Mouse (Mus musculus) kidney, postnatal 25 days (tissue): ENCODE data around the gene Nradd.

Source experiments
- DNase-seq, 2 experiments: peaks; one replicate each; pipeline ENCODE4 v3.0.0; 2021; ENCODE audit warnings: mixed read lengths in 2 of 2

Gene Nradd

DNA sequence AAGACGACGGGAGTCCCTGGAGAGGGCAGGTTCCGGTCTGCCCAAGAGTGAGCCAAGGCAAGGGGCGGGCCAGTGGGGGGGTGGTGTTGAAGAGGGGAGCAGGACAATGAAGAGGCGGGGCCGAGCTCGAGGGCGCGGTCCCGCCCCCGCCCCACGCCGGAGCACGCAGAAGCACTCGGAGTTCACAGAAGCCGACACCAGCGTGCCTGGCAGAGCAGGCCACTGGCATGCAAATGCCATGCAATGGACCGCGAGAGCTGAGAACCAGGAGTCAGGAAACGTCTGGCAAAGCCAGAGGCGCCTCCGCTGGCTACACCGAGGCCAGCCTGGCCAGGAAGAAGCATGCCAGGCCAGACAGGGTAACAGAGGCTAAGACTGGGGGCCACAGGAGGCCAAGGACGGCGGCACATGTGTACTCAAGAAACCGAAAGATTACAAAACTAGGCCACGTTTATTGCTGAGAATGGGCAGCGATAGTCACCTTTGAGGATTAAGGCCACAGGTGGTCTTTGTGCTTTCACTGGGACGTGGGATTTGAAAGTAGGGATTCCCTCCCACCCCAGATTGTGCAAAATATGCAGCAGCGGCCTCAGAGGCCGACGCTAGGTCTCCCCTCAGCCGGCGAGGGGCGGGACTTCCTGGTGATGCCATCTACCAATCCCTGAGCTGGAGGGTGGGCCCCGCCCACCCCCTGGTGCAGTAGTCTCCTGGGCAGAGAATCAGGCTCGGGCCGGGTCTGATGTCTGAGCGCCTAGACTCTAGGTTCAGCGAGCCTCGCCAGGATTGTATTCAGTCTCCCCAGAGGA lies at the start of gene Nradd:
Nradd (minus strand) TSS at position 92 of the 806 bp plus-strand sequence.
- DNase-seq, result peak; percentile 93 to 96

DNA sequence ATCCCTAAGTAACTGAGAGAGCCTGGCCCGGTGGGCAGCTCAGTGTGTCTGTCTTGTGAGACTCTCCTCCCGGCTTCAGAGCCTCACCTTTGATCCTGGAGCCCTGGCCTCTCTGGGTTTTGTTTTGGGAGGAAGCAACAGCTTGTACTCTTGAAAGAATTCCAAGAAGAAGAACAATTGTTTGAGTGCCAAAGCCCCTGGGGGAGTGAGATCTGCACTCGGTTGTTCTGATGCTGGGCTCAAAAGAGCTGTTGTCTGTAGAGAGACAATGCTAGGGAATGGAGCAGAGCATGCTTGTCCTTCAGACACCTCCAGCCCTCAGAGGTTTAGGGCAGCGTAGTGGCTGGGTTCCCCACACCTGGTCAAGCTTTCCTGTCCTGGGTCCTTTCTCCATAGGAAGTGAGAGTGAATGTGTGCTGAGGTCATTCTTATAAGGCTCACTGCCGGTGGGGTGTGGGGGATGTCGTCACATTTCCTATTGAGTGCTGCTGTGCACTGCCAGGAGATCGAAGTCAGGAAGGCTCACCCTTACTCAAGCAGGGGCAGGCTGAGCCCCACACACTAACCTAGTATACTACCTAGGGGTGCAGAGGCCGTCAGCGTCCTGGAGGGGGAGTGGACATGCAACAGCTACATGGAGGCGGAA lies 49.0 kb upstream of the Nradd start:
- DNase-seq, result peak in 1 of 2 experiments; percentile 64

DNA sequence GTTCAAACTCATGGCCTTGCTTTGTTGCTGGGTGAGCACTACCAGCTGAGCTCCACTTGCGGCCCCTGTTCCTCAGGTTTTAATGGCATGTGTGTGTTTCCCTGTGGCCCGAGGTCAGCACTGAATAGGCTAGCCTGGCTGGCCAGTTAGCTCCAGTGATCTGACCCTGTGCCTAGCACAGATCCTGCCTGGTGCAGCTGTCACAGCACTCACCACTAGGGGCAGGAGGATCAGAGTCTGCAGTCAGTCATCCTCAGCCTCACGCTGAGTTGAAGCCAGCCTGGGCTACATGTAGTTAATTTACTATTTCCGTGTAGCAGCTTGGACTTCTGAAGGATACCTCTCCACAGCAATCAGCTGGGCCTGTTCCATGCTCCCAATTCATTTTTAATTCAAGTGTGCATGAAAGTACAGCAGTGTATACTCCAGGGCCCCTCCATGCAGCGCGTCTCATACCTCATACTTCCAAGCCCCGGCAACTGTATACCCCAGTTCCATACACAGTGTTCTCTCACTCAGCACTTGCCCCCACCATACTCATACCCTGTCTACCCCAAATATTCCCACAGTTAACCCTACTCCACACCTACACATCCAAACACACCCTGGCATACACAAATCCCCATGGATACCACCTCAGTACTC lies 48.3 kb upstream of the Nradd start:
- DNase-seq, result peak; percentile 77 to 83

DNA sequence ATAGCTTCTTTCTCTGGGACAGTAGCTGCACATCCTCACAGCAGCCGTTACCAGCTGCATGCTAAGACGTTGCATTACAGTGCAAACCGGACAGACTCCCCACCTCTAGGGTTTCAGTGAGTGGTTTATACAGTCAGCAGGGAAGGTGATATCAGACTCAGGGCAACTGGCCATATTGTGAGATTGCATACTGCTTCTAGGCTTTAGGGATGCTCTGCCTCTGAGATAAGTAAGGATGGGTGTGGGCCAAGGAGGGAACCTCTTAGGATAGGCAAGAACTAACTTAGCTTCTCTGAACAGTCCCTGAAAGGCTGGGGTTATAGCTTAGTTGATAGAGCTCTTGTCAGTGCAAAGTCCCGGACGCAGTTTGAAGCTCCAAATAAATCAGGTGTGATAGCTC lies 45.5 kb upstream of the Nradd start:
- no peak for DNase-seq

DNA sequence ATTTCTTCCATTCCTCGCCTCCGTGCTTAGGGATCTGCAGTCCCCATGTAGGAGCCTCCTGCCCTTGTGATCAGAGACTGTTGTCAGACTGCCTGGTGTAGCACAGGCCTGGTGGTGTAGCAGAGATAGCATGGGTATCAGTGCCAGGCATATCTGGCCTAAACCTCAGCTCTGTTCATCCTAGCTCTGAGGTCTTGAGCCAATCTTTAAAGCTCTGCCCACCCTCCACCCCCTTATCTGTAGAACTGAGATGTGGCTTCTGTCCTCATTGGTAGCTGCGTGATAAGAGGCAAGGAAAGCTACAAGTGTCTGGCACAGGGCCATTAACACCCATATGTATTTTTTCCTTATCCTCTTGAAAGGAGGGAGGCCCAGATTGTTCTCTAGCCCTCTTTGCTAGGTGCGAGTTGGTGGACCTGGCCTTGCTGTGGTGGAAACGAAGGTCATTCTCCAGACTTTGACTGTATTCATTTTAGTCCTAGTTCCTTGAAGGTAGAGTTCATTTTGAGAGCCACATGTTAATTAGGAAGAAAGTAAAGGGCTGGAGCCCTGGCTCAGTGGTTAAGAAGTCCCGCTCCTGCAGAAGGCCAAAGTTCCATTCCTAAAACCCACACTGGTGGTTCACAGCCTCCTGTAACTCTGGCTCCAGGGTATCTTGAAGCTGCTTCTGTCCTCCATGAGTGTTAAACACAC lies 44.5 kb upstream of the Nradd start:
- DNase-seq, result peak in 1 of 2 experiments; percentile 41

DNA sequence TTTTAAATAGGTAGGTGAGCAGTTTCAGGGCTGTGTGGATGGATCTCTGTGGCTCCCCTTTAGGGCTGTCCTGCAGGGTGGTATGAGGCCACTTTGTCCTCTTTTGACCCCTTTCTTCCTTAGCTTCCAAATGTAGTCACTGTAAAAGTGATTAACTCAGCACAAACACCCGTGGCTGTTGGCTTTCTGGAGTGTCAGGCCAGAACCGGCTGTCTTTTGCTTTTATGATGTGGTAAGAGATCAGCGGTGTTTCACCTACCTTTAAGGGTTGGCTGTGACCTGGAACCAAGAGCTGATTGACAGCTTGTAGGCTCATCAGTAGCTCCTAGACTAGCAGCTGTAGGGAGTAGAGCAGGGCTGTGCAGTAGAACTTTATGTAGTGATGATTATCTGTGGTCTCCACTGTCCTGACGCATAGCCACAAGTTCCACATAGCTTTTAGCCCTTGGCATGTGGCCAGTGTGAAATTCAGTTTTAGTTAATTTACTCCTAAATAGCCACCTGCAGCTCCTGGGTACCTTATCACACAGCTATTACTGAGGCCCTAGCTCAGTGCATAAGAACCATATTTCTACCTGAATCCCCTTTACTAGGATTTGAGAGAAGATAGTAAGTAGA lies 43.1 kb upstream of the Nradd start:
- peak in 1 of 2 experiments; percentile 68 for DNase-seq

DNA sequence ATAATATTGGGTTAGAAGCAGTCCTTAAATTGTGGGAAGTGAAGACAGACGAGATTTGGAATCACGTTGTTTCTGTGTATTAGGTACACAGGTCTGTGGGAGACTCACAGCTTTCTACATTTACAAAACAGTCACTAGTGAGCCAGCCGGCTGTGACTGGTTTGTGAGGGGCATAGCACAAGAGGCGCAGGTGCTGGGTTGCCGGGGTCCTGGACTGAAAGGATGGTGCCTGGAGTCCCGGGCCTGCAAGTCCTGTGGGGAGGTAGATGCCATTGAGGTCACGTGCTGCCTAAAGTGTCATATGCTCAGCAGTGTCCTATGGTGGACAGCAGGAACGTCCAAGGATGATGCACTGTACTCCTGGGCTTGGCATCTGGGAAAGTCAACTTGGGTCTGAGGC lies 42.1 kb upstream of the Nradd start:
- DNase-seq, result peak in 1 of 2 experiments; percentile 49

DNA sequence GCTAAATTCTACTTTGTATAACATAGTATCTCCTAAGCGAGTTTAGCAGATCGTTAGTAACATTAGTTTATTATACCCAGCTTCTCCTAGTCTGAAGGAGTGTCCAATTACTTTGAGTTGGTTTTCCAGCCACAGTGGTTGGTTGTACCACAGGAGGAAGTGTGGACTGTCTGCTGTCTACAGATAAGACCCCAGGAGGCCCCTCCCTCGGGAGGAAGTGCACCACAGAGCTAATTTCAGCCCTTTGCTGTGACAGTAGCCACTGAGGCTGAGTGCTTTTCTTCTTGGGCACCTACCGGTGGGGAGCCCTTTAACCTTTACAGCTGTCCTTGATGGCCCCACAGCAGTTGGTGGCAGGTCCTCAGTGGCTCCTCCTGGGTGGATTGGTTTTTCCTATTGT lies 41.7 kb upstream of the Nradd start:
- DNase-seq, result peak in 1 of 2 experiments; percentile 70

DNA sequence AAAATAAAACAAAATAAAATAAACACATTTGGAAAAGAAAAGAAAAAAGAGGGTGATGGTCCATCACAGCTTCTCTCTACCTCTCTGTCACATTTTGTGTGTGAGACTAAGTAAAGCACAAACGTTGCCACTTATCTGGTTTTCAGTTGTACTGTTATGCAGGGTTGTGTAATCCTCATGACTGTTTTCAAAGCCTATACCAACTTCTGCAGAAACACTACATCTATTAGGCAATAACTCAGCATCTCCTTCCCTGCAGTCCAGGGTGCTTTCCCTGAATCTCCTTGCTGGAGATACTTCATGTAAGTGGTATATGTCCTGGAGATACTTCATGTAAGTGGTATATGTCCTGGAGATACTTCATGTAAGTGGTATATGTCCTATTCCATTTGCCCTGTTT lies 38.6 kb upstream of the Nradd start:
- no peak for DNase-seq

DNA sequence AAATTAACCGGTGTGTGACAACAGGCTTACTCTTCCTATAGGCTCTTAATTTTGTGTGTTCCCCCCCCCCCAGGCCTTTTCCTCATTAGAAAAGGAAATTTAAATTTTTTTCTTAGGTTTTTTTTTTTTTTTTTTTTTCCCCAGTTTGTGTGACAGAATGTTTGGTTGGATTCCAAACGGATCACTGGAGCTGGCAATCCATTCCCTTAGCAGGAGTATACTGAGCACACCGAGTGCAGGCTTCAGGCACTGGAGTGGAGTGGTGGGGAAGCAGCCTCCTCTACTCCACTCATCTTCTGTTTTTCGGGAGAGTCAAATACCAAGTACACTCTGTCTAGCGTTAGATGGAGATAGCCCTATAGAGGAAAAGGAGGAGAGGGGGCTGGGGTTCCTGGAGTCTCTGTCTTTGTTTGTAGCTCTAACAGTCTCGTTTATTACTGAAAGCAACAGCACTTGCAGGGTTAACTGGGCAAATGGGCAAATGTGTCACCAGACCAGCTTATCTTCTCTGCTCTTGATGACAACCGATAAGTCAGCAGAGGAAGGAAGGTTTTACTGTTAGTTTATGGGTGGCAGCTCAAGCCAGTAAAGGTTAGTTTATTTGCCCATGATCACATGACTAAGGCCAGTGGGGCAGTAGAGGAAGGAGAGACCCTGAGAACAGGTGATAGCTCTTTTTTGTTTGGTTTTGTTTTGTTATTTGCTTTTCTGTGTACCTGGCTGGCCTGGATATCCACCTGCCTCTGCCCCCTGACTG lies 36.8 kb upstream of the Nradd start:
- peak in 1 of 2 experiments; percentile 33 for DNase-seq

DNA sequence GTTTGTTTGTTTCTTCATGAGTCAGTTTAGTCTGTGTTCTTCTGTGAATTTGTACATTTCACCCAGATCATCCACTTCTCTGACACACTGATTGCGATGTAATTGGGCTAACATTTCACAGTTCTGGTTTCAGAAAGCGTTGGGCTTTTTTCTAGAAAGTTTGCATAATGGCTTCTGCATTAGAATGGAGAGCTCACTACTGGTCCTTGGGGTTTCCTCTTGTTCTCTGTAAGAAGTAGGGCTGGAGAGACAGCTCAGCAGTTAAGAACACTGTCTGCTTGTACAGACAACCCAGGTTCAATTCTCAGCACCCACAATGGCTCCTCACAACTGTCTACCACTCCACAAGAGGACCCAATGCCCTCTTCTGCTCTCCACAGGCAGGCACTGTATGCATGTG lies 36.0 kb upstream of the Nradd start:
- DNase-seq, result no peak

DNA sequence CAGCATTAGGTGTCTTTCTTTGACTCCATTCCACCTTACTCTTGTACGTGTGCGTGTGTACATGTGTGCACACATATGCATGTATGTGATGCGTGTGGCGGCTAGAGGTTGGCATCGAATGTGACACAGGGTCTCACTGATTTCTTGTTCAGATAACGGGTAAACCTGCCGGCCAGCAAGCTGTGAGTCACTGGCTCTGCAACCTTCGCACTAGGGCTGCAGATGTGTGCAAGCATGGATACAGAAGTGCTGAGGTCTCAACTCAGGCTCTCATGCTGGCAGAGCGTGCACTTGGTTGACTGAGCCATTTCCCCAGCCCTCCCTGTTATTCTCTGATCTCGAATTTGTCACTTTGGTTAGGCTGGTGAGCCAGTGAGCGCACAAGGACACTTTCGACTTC lies 35.3 kb upstream of the Nradd start:
- DNase-seq, result no peak

DNA sequence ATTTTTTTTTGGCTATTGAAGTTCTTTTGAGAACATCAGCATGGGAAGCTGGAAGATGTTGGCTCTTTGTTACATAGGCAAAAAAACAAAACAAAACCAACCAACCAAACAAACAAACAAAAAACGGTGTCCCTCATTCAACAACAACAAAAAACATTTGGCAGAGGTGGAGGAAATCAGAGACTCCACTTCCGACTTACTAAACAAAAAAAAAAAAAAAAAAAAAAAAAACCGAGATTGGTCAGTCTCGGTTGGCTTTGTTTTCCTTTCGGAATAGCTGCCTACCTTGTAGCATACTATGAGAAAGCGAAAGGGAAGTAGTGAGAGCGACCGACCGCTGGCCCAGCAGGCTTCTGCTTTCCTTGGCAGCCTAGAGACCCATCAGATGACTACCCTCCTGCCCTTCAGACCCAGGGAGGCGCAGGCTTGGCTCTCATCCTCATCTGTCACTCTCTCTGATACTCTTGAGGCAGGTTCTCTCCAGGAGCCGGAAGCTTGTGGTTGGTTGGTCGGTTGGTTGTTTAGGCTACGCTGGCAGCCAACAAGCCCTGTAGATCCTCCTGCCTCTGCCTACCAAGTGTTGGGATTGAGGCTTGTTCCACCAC lies 33.3 kb upstream of the Nradd start:
- DNase-seq, result peak; percentile 81 to 93

DNA sequence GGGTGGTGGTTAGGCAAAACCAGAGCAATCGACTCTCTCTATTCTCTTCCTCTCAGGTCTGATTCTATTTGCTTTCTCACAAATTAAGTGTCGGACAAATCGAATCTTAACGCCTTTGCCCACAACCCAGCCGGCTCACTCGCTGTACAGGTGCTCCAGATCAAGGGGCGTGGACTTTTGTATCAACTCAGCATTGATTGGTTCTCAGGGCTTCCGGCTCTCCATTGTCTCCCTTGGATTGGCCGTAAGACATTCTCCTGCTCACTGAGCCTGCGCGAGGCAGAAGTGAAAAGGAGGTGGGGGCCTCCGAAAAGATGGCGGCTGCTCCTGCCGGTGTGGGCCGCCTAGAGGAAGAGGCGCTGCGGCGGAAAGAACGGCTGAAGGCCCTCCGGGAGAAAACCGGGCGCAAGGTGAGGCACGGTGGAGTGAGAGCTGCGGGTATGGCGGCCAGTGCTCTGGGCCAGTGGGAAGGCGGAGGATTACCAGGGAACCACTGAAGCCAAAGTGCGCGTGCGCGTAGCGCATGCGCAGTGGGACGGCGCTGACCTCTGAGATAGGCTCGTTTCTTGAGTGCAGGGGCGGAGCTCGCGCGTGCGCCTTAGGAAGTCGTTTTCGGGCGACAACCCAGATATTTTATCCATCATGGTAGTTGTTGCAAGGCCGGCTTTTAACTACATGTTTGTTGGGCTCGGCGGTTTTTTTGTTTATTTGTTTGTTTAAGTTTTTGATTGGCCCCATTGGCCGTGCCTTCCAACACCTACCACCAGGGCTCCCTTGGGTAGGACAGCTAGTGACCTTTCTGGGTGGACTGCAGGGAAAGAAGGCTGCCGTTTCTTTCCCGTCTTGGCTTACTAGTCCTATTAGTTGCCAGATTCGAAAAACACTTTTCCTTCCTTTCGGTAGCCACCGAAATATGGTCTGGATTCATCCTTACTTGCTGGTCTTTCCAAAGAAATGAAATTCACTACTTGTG lies 32.3 kb upstream of the Nradd start, which contains the start of gene Ccdc12:
Ccdc12 (plus strand) TSS at position 255 of the 973 bp plus-strand sequence.
- peak; percentile 96 to 98 for DNase-seq

DNA sequence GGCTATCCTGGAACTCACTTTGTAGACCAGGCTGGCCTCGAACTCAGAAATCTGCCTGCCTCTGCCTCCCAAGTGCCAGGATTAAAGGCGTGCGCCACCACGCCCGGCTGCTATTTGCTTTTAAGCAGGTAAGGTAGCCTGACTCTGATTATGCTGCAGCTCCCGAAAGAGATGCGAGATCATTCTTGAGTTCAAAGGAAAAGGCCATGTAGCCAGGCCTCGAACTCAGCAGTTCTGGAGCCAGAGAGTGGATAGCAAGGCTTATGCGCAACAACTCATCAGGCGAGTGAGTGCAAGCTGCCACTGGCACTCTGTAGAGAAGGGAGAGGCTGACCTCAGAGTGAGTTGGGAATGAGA lies 31.4 kb upstream of the Nradd start:
- DNase-seq, result no peak

DNA sequence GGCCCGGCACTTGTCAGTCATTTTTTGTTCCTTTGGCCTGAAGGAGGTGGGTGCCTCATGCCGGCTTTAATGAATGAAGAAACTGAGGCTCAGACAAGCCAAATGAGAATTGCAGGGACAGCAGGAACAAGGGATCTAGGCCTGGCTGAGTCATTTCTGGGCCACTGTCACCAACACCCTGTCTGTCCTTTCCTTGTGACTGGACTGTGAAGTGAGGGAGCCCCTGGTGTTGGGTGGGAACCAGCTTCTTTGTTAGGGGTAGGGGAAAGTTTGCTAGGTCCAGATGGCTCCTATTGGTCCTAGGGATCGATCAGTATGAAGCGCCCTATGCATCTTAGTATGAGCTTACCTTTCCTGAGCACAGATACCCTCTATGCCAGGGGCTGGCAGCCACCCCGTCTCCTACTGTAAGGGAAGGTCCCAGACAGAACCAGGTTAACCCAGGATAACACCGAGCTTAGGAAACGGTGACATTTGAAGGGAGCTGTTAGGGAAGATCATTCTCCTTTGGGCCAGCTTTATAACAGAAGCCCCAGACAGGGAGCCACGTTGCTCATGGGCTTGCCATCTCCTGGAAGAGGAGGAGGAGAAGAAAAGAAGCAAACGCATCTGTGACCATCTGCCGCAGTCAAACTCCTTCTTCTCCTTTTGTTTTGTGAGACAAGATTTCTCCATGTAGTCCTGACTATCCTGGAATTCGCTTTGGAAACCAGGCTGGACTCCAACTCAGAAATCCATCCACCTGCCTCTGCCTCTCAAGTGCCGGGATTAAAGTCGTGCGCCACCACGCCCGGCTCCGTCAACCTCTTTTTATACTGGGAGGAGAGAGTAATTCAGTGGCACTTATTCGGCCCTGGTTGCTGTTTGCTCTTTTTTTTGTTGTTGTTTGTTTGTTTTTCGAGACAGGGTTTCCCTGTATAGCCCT lies 30.7 kb upstream of the Nradd start:
- DNase-seq, result no peak

DNA sequence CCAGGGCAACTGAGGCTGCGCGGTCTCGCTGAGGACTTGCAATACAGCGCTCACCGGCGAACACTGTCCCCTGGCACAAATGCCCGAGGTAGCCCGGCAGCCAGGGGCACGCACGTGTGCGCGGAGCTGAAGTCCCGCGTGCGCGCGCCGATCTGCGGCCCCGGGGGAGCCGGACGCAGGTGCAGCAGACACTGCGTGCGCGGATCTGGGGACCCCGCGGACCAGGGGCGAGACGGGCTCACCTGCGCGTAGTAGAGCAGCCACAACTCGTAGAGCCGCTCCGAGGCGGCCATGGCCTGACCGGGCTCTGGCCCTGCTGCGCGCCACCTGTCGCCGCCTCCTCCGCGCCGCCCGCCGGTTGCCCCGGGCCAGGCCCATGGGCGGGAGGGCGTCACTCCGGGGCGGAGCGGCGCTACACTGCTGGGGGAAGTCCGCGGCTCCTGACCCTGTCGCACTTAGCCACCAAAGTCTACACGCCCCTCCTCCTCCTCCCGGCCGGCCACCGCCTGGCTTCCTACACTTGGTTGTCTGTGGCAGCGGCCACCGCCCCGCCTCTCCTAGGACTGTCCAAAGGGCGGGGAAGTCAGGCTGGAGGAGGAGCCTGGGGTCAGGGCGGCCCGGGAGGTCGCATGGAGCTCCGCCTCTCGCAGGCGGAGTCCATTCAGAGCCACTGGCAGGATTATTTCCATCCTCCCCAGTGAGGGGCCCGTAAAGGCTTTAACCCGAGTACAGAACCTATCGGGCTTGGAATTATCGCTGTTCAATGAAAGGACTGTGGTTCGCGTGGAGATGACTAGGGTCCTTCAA lies 29.6 kb upstream of the Nradd start, which contains the start of gene Nbeal2:
Nbeal2 (minus strand) TSS at position 507 of the 807 bp plus-strand sequence.
- DNase-seq, result peak; percentile 96 to 99
